Mouse (Mus musculus) bone marrow, adult 2 months (tissue): Measurements from ENCODE around the gene Slc38a9. TPM values are rescaled to one million over a fixed set of nuclear protein-coding genes. Genes with fewer than 3 reads are reported as not detected.

ENCODE experiments used
- H3K27ac ChIP-seq: fragments of 200-500 bp; 2 replicates; pipeline ENCODE4 v1.5.1; 2012; ENCODE audit warnings: low read depth, mild to moderate bottlenecking, control low read depth, inconsistent platforms, low read length; ENCODE audit not compliant: control insufficient read depth, poor library complexity, insufficient read depth
- H3K4me1 ChIP-seq: fragments of 200-500 bp; 2 replicates; pipeline ENCODE4 v1.6.1; 2011; ENCODE audit warnings: low read length; ENCODE audit not compliant: control insufficient read depth, insufficient read depth
- H3K4me3 ChIP-seq: fragments of 200-500 bp; replicated peaks from 2 replicates; pipeline ENCODE3; 2011; ENCODE audit warnings: mild to moderate bottlenecking, low read depth, low read length, control low read depth; ENCODE audit not compliant: control insufficient read depth
- CTCF ChIP-seq: fragments of 200-500 bp; IDR thresholded peaks from 2 replicates; pipeline ENCODE4 v1.5.1; 2011; ENCODE audit warnings: low read length, control low read depth; ENCODE audit not compliant: control insufficient read depth, insufficient read depth
- POLR2A ChIP-seq: fragments of 200-500 bp; IDR thresholded peaks from 2 replicates; pipeline ENCODE4 v1.6.1; 2011; ENCODE audit warnings: low read depth, mild to moderate bottlenecking, control low read depth, low read length, borderline replicate concordance; ENCODE audit not compliant: control insufficient read depth
- WGBS: fragments of 180-500 bp; shearing (Covaris S2); methylation state at CpG from one replicate; pipeline ENCODE4 v1.1.7; 2018; 5-methylcytosine and 5-hydroxymethylcytosine counted together
- polyA plus RNA-seq: library from polyadenylated mRNA; stranded (reverse); fragments of >200 nt; gene quantifications from 2 replicates; pipeline ENCODE4 v1.2.4, GENCODE M21; 2011; ENCODE audit warnings: low replicate concordance; ENCODE audit not compliant: missing spikeins, insufficient read depth, insufficient read length

The Slc38a9 gene
- polyA plus RNA-seq, 1 experiment = 32.9 TPM

GRCm38 (mm10) chr13:112772861-112773260 is 112.3 kb downstream of the Slc38a9 start:
- no peaks in the 10 kb centered on the region for H3K4me1 ChIP-seq
- no peak overlapping the region for H3K27ac ChIP-seq
- 72% methylated on average over 14 of the region's 14 CpGs for WGBS
- TF ChIP-seq POLR2A (no peak), CTCF (no peak)
- H3K4me3 ChIP-seq = no peak overlapping the region

- H3K4me3 ChIP-seq = no peak overlapping the region
- no peak for TF ChIP-seq CTCF
- no peak for TF ChIP-seq POLR2A
- 84% methylated on average over 3 of the region's 3 CpGs for WGBS
- no peaks in the 10 kb centered on the region for H3K4me1 ChIP-seq
- H3K27ac ChIP-seq = no peak overlapping the region
Observed at GRCm38 (mm10) chr13:112773991-112774675, 113.6 kb downstream of the Slc38a9 start.

DNA sequence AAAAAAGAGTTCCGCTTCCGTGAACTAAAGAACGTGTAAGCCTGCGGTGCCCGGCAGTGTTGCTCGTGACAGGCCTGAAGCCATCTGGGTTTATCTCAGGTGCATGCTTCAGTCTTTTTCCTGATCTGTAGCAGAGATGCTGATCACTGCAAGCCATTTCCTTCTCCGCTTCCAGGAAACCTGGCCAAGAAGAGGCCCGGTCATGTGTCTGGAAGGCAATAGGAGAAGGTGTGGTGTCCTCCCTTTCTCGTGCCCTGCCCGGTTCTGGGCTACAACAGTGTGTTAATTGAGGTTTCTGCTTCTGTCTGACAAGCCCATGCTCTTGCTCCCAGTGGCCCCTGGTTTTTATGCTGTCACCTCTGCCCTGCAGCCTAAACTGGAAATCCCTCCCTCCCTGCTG is 115.3 kb downstream of the Slc38a9 start:
- H3K4me3 ChIP-seq = no peak overlapping the region
- no peak for TF ChIP-seq CTCF
- TF ChIP-seq POLR2A = no peak
- no peak overlapping the region for H3K27ac ChIP-seq
- H3K4me1 ChIP-seq = no peaks in the 10 kb centered on the region
- 91% methylated on average over 10 of the region's 10 CpGs for WGBS

- H3K27ac ChIP-seq = no peak overlapping the region
Observed at GRCm38 (mm10) chr13:112778407-112778806, 117.9 kb downstream of the Slc38a9 start.

GRCm38 (mm10) chr13:112785305-112785704 is 124.8 kb downstream of the Slc38a9 start:
- 81% methylated on average over 7 of the region's 7 CpGs for WGBS
- no peaks in the 10 kb centered on the region for H3K4me1 ChIP-seq
- H3K27ac ChIP-seq = no peak overlapping the region
- no peak overlapping the region for H3K4me3 ChIP-seq
- no peak for TF ChIP-seq CTCF
- no peak for TF ChIP-seq POLR2A

More at GRCm38 (mm10) chr13:112778407-112778806, 117.9 kb downstream of the Slc38a9 start:
- Histone ChIP-seq H3K4me3 (no peak overlapping the region), H3K4me1 (no peaks in the 10 kb centered on the region)
- 78% methylated on average over 5 of the region's 5 CpGs for WGBS
- no peak for TF ChIP-seq POLR2A
- TF ChIP-seq CTCF = no peak

GRCm38 (mm10) chr13:112786142-112786541 is 125.6 kb downstream of the Slc38a9 start:
- 44% methylated on average over 3 of the region's 3 CpGs for WGBS
- Histone ChIP-seq H3K4me1 (no peaks in the 10 kb centered on the region), H3K4me3 (no peak overlapping the region), H3K27ac (no peak overlapping the region)
- TF ChIP-seq CTCF (no peak), POLR2A (no peak)

DNA sequence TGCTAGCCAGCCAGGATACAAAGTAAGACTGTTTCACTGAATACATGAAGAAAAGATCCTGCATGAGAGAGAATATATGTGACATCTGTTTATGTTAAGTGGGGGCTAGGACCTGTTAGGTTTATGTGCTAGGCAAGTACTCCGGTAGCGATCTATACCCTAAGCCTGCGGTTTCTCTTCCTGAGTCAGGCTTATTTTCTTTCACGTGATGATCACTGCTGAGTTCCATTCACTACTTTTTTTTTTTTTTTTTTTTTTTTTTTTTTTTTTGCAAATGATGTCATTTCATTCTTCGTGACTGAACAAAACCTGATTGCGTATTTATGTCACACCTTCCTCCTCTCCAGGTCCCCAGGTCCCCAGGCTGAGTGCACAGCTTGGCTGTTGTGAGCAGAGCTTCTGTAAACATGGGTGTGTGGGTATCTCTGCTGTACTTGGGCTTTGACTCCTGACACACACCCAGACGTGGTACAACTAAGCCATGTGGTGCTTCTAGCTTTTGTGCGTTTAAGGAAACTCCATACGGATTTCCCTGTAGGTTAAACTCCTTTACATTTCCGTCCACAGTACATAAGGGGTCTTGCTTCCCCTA is 126.5 kb downstream of the Slc38a9 start:
- TF ChIP-seq POLR2A (no peak), CTCF (no peak)
- H3K4me1 ChIP-seq = no peaks in the 10 kb centered on the region
- H3K4me3 ChIP-seq = no peak overlapping the region
- H3K27ac ChIP-seq = no peak overlapping the region
- 83% methylated on average over 10 of the region's 10 CpGs for WGBS

Other genes starting within 250 kb of the Slc38a9 start
- 13.9 and 29.0 TPM in 2 replicates for gene Il6st, start 196.7 kb upstream of the Slc38a9 start, polyA plus RNA-seq
- gene Il31ra, start 66.4 kb upstream of the Slc38a9 start, polyA plus RNA-seq = 0.36 TPM in 1 of 2 replicates, not detected in the other
- gene Ddx4, start 8.3 kb upstream of the Slc38a9 start, polyA plus RNA-seq = 1.6 and 1.7 TPM in 2 replicates
- 24.0 and 27.0 TPM in 2 replicates for gene Plpp1, start 140.0 kb downstream of the Slc38a9 start, polyA plus RNA-seq